Mouse (Mus musculus) liver, postnatal 0 days (tissue): ENCODE measurements around the gene Tekt1.

Source experiments
- CTCF ChIP-seq: sonication (generic); IDR thresholded peaks from 2 replicates; pipeline ENCODE4 v1.5.1; 2016; ENCODE audit warnings: antibody characterized with exemption, low read depth
- EP300 ChIP-seq: IDR thresholded peaks from 2 replicates; pipeline ENCODE4 v1.6.1; 2016; ENCODE audit warnings: antibody characterized with exemption, low read depth, mild to moderate bottlenecking

DNA sequence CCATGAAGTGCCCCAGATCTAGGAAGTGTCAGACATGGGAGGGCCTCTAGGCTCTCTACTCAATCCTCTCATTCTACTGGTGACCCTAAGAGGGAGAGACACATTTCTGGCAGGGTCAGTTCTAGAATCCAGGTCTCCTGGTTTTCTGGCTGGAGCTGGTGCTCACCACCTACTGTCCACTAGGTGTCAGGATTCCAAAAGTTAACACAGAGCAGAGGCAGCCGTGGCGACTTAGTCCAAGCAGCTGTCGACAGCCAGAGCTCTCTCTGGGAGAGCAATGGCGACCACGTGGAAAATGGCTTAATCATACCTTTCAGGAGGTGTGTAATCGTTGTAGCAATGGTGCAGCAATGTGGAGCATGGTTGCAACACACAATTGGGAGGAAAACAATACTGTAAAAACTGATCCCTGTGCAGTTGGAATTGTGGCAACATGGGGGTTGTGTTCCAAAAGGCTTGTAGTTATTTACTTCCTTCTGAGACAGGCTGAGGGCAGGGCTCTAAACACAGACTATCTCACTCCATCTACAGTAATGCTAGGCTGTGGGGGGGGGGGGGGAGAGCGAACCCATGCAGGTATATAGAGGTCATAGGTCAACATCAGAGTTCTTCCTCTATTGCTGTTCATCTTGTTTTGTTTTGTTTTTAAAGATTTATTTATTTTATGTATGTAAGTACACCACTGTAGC, 19.5 kb downstream of the Tekt1 start:
- TF ChIP-seq CTCF (peak; percentile 78), EP300 (no peak)
